Mouse (Mus musculus) left cerebral cortex, postnatal 4 days (tissue): Measurements from ENCODE around the gene Ppfia2. TPM values are rescaled to one million over a fixed set of nuclear protein-coding genes. Genes with fewer than 3 reads are reported as not detected.

Experiments
- DNase-seq: peaks from one replicate; pipeline ENCODE4 v3.0.0-alpha.2; 2022
- intact Hi-C: fragments of 180-260 bp; cut with DNase I; formaldehyde crosslinking; loops from one replicate; pipeline ENCODE4 v1.15.1; 2025
- total RNA-seq, 2 experiments: library from RNA; stranded (reverse); gene quantifications; 2 replicates each; pipeline ENCODE4 v1.2.3; 2021

The Ppfia2 gene
- total RNA-seq, 2 experiments from 2014 or later: 97.3 to 100 TPM

GRCm38 (mm10) chr10:106896351-106896750 lies 426.2 kb downstream of the Ppfia2 start:
- DNase-seq: no peak
- intact Hi-C loops: no loop called here

GRCm38 (mm10) chr10:106910108-106910507 lies 440.0 kb downstream of the Ppfia2 start:
- no peak for DNase-seq
- intact Hi-C loops: loop anchor here (10.0 kb wide), 1 partner anchor 305 kb away; no protein-coding TSS in a partner anchor

DNA sequence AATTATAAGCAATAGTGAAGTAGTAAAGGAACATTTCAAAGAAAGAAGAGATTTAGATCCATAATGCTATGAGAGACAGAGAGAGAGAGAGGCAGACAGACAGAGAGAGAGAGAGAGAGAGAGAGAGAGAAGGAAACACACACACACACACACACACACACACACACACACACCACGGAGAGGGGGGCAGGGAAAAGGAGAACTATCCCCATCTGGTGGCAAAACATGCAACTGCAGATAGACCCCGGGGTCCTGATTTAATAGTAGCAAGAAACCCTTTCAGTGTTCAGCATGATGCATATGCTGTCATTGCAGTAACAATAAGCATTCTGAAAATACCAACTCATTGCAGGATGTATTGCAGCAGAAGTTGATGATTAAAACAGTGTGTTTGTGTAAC lies 442.9 kb downstream of the Ppfia2 start:
- intact Hi-C loops: loop anchor here (10.0 kb wide), 1 partner anchor 308 kb away; no protein-coding TSS in a partner anchor
- peak; percentile 21 for DNase-seq

- DNase-seq: no peak
- intact Hi-C loops: loop anchor here (10.0 kb wide), 1 partner anchor 309 kb away; no protein-coding TSS in a partner anchor
Measured at GRCm38 (mm10) chr10:106914275-106914674, 444.1 kb downstream of the Ppfia2 start.

DNA sequence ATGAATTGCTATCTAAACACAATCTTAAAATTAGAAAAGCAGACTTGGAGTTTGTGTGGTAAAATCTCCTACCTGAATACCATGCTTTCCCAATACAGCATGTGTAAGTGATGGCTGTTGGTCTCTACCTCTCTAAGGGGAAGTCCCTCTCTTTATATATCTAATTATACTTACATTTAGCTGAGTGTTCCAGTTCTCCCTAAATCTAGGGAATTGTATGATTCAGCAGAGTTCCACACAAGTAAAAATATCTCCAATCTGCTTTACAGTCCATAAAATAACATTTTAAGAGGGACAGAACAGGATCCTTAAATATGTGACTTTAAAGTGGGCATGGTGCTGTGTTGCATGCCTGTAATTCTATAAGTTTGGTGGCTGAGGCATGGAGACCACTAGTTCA lies 444.7 kb downstream of the Ppfia2 start:
- intact Hi-C loops: loop anchor here (10.0 kb wide), 1 partner anchor 310 kb away; no protein-coding TSS in a partner anchor

DNA sequence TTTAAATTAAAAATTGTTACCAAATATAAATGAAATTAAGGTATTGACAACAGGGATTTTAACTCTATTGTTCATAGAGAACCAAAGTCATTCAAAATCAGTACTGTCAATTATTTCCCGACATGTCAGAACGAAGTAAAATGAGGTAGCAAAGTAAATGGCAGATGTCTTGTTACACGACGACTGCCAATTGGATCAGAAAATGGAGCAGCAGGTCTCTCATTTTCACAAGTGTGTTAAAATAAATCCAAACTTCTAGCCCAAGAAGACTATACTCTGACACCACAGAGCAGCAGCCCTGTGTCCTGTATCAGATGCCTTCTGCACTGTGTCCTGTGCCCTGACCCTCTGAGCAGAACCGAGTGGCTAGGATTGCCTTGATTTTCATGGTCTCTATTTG lies 454.2 kb downstream of the Ppfia2 start:
- intact Hi-C loops: no loop called here
- no peak for DNase-seq

More for the DNA sequence above, 444.7 kb downstream of the Ppfia2 start:
- no peak for DNase-seq

DNA sequence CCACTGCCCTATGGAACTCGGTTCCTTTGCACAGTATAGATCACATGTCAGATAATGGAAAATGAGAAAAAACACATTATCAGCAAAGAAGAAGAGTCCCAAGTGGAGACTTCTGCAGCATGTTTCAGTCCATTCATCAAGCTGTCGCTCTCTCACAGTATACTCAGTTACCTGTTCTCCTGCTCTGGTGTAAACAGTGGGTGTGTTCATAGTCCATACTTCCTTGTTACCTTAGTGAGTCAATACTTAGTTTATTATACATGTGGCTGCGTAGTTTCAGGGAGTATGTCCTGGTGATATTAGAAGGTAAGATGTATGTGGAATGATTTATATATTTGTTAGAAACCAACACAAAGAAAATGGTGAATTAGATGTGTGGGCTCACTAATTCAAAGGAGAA lies 454.7 kb downstream of the Ppfia2 start:
- intact Hi-C loops: no loop called here
- DNase-seq: no peak

- DNase-seq: no peak
- intact Hi-C loops: no loop called here
Measured at GRCm38 (mm10) chr10:106928576-106929332, 458.6 kb downstream of the Ppfia2 start.

DNA sequence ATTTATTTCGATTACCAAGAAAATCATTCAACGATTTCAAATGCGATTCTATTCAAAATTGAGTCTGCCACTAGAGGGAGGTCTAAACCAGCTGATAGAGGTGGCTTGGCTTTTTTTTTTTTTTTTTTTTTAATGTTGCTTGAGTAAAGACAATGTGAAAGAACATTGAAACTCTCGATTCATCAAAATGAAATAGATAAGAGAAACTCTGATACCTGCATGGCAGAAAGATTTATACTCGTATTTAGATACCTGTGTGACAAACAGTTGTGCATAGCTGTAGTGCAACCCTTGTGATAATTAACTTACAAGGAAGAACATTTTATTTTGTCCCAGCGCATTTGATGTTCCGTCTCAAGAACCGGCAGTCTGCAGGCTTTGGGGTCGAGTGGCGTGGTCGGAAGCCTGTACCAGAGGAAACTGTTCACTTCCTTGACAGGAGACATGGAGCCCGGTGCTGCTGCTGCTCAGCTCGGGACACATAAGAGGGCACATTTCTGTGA lies 462.5 kb downstream of the Ppfia2 start:
- intact Hi-C loops: loop anchor here (5.0 to 10.0 kb wide), 3 partner anchors 340 to 992 kb away; partner anchors contain the start of gene Lin7a
- DNase-seq: no peak

DNA sequence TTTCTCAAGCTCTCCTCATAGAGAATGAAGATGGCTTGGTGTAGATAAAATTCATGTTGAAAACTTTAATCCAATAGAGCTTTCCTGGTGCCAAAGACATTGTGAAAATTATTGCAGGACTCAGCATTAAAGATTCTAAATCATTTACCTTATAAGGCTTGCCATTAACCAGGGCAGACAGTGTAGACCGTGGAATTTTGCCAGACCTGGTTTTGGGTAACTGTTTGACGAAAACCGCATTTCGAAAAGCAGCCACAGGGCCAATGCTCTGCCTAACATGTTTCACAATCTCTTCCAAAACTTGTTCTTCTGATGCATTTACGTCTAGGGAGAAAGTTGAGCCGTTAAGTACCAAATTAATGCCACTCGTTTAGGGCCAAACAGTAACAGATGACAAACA lies 466.9 kb downstream of the Ppfia2 start:
- intact Hi-C loops: loop anchor here (10.0 kb wide), 1 partner anchor 988 kb away; no protein-coding TSS in a partner anchor
- no peak for DNase-seq

GRCm38 (mm10) chr10:106938851-106939250 lies 468.7 kb downstream of the Ppfia2 start:
- intact Hi-C loops: loop anchor here (10.0 kb wide), 1 partner anchor 986 kb away; no protein-coding TSS in a partner anchor
- DNase-seq: no peak

GRCm38 (mm10) chr10:106939441-106939840 lies 469.3 kb downstream of the Ppfia2 start:
- intact Hi-C loops: loop anchor here (10.0 kb wide), 1 partner anchor 985 kb away; no protein-coding TSS in a partner anchor
- no peak for DNase-seq

DNA sequence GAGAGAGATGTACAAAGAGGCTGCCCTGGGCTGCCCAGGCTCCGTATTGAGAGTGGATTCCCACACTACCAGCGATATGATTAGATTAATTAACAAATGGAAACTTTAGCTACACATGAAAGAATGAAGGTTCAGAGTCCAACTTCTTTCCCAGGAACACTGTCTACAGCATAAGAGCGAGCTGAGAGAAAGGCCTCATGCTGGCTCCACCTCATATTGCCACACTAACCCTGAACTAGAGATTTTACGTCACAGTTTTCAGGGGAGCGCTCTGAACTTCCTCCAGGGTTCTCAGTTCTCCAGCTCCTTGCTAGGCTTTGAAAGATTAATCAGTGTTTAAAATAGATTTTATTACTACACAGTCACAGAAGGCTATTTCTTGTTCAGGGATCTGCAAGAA lies 471.2 kb downstream of the Ppfia2 start:
- intact Hi-C loops: no loop called here
- no peak for DNase-seq

- intact Hi-C loops: no loop called here
- DNase-seq: no peak
Measured at GRCm38 (mm10) chr10:106959026-106959425, 488.9 kb downstream of the Ppfia2 start.

GRCm38 (mm10) chr10:106975193-106976141 lies 505.3 kb downstream of the Ppfia2 start:
- intact Hi-C loops: no loop called here
- no peak for DNase-seq
